Mouse (Mus musculus): ENCODE measurements around the gene Pex5l. TPM values are rescaled to one million over a fixed set of nuclear protein-coding genes. Genes with fewer than 3 reads are reported as not detected.

Gene Pex5l
- total RNA-seq, 2 experiments from 2014 or later: not detected

- no peak for ATAC-seq (replicated peaks; ENCODE audit: poor library complexity)
These were observed 74.9 kb downstream of the Pex5l start for GRCm38 (mm10) chr3:33068146-33068545.

GRCm38 (mm10) chr3:33063590-33063989 lies 79.5 kb downstream of the Pex5l start:
- ATAC-seq (replicated peaks; ENCODE audit: poor library complexity): no peak

DNA sequence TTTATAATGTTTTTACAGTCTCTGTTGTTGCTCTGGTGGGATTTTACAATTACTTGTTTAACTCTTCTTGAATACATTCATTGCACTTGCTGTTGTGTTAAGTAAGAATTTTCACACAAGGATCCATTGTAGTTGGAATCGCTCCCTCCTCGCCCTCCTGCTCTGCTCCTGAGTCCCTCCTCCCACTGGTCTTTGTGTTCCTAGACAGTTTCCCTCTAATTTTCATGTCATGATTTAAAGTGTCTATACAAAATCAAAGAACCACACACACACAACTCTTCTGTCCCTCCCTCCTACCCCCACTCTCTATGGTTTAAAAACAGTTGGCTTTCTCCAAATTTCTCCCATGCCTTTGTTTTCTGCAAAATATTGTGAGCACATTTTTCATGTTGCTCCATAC lies 81.6 kb downstream of the Pex5l start:
- ATAC-seq (replicated peaks; ENCODE audit: poor library complexity): no peak

DNA sequence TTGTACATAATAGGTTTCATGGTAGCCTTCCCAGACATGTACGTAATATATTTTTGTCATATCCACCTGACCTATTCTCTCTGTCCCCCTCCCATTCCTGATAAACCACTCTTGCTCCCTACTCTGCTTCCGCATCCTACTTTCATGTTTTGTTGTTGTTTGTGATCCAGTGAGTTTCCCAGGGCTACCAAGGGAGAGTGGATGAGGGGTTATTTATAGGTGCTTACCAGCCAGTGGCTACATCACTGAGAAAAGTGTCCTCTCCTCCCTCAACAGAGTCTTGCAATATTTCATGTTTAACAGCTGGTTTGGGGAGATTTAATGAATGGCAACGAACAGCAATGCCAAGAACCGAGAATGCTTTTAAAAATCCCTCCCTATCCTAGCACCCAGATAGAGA lies 82.0 kb downstream of the Pex5l start:
- no peak for ATAC-seq (replicated peaks; ENCODE audit: poor library complexity)

GRCm38 (mm10) chr3:33060343-33060937 lies 82.6 kb downstream of the Pex5l start:
- no peak for ATAC-seq (replicated peaks; ENCODE audit: poor library complexity)

DNA sequence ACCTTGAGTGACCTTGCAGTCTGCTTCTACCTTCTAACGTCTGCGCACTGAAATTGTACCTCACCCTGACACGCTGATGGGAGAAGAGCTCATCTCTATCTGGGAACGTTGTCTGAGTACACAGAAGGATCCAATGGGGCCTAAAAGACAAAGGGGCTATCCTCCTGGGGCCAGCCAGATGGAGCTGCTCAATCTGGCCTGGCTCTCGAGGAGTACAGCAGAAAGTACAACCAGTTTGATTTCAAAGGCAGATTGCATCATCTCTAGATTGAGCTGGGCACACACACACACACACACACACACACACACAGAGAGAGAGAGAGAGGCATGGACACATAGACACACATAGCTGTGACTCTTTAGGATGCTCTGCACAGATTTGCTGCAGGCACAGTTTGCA lies 94.7 kb downstream of the Pex5l start:
- ATAC-seq (replicated peaks; ENCODE audit: poor library complexity): no peak

GRCm38 (mm10) chr3:33044799-33045106 lies 98.3 kb downstream of the Pex5l start:
- no peak for ATAC-seq (replicated peaks; ENCODE audit: poor library complexity)

DNA sequence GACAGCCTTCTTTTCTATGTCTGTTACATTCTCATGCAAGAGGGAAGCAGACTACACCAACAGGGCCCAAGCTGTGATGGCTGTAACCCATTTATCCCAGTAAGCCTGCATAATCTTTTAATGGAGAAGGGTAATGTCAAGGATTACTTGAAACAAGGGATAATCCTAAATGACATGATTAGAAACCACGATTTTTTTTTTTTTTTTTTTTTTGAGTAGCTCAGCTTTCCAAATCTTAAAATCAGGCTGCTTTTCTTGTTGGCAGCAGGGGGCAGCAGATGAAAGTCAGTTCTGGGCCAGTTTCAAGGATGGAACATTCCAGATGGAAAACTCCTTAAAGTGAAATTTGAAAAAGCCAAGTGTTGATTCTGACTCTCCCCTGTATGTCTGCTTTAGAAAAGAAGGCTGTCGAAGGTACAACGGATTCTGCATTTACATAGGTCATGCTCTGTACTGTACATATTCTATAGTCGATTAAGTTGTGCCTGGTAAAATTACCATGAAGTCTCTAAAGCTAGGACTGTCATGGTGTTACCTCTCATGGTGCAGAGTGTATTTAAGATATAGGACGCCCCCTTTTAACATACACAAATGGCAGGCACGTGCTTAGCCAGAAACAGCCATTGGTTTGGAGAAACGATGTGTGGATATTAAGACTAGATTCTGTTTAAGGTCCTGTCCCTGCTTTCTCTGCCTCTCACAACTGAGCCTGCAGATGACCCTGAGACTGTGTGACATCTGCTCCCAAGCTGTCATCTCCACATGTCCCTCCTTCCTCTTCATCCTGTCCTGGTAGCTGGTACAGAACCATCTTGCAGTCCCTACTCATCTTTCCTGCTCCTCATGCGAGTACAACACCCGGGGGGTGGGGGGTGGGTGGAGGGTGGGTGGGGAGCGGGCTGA lies 98.9 kb downstream of the Pex5l start:
- no peak for ATAC-seq (replicated peaks; ENCODE audit: poor library complexity)

- no peak for ATAC-seq (replicated peaks; ENCODE audit: poor library complexity)
These were observed 118.5 kb downstream of the Pex5l start for GRCm38 (mm10) chr3:33024566-33024965.

DNA sequence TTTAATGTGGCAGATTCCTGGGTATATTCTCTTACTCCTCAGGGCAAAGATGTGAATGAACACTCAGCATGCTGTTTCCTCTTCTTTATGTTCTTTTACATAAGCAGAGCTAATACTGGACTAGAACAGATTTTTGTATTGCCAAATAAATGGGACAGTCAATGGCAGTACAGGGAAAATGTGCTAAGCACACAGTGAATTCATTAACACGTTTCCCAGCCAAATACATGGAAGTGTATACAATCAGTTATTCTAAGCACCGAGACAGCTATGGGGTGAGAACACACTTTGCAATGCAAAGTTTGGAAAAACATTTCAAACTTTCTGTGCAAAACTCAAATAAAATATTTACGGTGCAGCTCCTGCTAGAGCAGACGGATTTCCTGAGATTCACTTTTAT lies 139.1 kb downstream of the Pex5l start:
- no peak for ATAC-seq (replicated peaks; ENCODE audit: poor library complexity)

- no peak for ATAC-seq (replicated peaks; ENCODE audit: poor library complexity)
These were observed 141.3 kb downstream of the Pex5l start for GRCm38 (mm10) chr3:33001769-33002168.

DNA sequence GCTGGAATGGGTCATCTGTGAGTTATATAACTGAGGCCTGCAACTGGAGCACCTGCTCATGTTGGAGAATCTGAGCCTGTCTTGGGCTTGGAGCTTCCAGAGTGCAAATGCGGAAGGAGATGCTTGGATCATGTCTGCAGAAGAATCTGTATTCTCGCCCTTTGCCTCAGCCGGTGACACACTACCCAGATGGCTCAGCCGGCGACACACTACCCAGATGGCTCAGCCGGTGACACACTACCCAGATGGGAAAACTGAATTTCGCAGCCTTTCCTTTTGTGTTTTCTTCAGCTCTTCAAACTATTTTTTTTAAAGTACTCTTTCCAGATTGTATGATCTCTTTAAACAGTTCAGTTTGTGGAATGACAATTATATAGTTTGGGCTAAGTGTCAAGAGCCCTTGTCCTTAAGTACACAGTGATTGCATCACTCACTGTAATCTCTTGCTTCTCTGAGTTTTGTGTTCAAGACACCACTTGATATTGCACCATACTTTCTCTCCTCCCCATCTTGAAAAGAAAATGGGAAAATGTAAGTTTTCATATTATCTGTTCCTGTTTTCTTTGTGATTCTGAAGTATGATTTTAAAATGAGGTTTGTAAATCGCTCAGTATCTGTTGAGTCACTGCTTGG lies 142.5 kb downstream of the Pex5l start:
- no peak for ATAC-seq (replicated peaks; ENCODE audit: poor library complexity)

- ATAC-seq (replicated peaks; ENCODE audit: poor library complexity): no peak
These were observed 151.1 kb downstream of the Pex5l start for GRCm38 (mm10) chr3:32991713-32992575.

- ATAC-seq (replicated peaks; ENCODE audit: poor library complexity): no peak
These were observed 155.2 kb downstream of the Pex5l start for GRCm38 (mm10) chr3:32987806-32988205.

GRCm38 (mm10) chr3:32985141-32985540 lies 157.9 kb downstream of the Pex5l start:
- ATAC-seq (replicated peaks; ENCODE audit: poor library complexity): no peak

DNA sequence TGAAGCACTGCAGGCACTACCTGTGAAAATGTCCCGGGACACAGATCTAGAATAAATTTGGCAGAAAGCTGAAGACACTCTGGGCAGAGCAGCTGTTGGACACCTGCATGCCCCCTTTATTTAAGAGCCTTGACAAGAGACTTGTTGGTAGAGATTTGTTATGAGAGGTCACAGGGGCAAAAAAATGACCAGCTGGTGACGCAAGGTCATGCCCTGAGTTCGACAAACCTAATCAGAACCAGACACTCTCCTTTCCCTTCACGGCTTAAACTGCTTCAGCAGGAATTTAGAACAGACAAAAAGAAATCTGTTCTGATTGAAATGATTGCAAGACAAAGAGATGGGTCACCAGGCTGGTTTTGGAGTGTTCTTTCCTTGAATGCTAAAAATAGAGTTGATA lies 163.1 kb downstream of the Pex5l start:
- ATAC-seq (replicated peaks; ENCODE audit: poor library complexity): no peak

GRCm38 (mm10) chr3:32979238-32979637 lies 163.8 kb downstream of the Pex5l start:
- ATAC-seq (replicated peaks; ENCODE audit: poor library complexity): no peak

GRCm38 (mm10) chr3:32970257-32970656 lies 172.8 kb downstream of the Pex5l start:
- no peak for ATAC-seq (replicated peaks; ENCODE audit: poor library complexity)

GRCm38 (mm10) chr3:32968671-32969425 lies 174.2 kb downstream of the Pex5l start:
- no peak for ATAC-seq (replicated peaks; ENCODE audit: poor library complexity)

DNA sequence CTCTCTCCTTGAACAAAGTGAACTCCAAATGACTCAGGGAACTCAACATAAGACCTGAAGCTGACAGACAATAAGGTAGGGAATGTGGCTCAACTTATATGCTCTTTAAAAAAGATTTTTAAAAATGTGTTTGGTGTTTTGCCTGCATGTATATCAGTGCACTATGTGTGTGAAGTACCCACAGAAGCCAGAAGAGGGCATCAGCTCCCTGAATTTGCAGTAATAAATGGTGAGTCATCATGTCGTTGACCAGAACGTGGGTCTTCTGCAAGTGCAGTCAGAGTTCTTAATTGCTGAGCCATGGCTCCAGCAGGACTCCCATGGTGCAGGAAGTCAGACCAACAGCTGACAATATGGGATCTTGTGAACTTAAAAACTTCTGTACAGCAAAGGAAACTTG lies 177.5 kb downstream of the Pex5l start:
- peak; percentile 74 for ATAC-seq (replicated peaks; ENCODE audit: poor library complexity)

Measured in megakaryocyte progenitor cell, adult 5-6 weeks (primary cell).